Mouse (Mus musculus): ENCODE measurements at regions not wholly inside any gene's neighbourhood (a gene's known extent, or its start where the extent isn't known, plus 50 kb on each side); places are given as distances from the start of the nearest gene placed in this dataset.

DNA sequence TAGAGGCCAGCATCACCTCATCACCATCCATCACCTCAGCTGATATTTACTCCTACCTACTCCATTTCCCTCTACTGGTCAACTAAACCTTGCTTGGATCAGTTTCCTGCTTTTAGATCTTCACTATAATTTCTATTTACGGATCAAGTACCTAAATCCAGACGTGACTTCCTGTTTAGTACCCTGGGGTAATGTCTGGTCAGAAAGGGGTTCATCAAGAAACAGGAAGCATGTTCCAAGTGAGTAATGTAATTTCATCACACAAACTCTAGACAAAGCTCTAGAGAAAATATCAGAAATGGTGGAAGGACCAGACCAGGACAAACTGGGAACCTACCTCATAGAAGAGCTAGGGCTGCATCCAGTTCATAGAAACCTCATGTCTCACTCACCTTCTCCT is 250.2 kb upstream of the Sash1 start:
- Histone ChIP-seq H3K36me3 (ENCODE audit: control insufficient read depth, insufficient read depth, low read length) (no peaks in the 10 kb centered on the region), H3K4me2 (ENCODE audit: low read depth, low read length) (no peak overlapping the region), H3K4me1 (ENCODE audit: control insufficient read depth, insufficient read depth, low read length) (no peaks in the 10 kb centered on the region), H3K9me3 (ENCODE audit: control insufficient read depth, low read length) (no peaks in the 10 kb centered on the region), H3K27ac (ENCODE audit: low read depth, low read length) (no peak overlapping the region), H3K9ac (replicated peaks; ENCODE audit: low read depth, low read length) (no peak overlapping the region), H3K27me3 (ENCODE audit: control insufficient read depth, insufficient read depth, low read length) (no peaks in the 10 kb centered on the region), H3K4me3 (ENCODE audit: low read depth, low read length) (no peak overlapping the region)
- WGBS, result 88% methylated on average over 2 of the region's 2 CpGs
- no peak for ATAC-seq (ENCODE audit: low read depth)

DNA sequence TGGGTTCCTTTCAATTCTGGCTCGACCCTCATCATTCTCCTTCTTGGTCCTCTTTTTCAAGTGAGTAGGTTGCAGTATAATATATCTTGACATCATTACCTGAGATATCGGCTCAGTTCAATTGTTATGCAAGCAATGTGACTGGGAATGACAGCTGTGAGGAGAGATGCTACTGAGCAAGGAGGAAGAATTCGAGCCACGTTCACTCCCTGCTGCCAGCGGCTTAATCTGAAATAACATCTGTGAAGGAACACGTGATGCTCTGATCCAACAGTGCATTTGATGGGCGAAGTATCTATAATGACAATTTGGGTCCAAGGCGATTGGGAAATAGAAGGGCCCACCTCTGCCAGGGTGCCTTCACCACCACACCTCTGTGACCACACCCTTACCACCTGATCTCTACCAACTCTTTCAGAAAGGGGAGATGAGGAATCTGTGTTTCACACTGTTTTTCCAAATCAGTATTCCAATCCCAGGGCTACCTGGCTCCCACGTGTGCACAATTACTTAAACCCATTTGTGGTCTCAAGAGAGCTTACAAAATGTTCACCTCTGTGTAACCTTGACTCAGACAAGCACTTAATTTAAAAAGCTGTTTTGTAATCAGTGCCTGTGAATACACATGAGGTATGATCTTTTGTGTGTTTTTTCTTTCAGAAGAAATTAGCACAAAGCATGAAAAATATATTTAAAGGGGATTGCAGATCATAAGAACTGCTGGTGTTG is 248.6 kb upstream of the Sash1 start:
- ATAC-seq (ENCODE audit: low read depth), result no peak; the same call in 1 of the 2 replicates
- Histone ChIP-seq H3K4me2 (ENCODE audit: low read depth, low read length) (no peak overlapping the region), H3K9ac (replicated peaks; ENCODE audit: low read depth, low read length) (no peak overlapping the region), H3K4me1 (ENCODE audit: control insufficient read depth, insufficient read depth, low read length) (no peaks in the 10 kb centered on the region), H3K9me3 (ENCODE audit: control insufficient read depth, low read length) (no peaks in the 10 kb centered on the region), H3K36me3 (ENCODE audit: control insufficient read depth, insufficient read depth, low read length) (no peaks in the 10 kb centered on the region), H3K4me3 (ENCODE audit: low read depth, low read length) (no peak overlapping the region), H3K27ac (ENCODE audit: low read depth, low read length) (no peak overlapping the region), H3K27me3 (ENCODE audit: control insufficient read depth, insufficient read depth, low read length) (no peaks in the 10 kb centered on the region)
- WGBS, result 69% methylated on average over 9 of the region's 9 CpGs

DNA sequence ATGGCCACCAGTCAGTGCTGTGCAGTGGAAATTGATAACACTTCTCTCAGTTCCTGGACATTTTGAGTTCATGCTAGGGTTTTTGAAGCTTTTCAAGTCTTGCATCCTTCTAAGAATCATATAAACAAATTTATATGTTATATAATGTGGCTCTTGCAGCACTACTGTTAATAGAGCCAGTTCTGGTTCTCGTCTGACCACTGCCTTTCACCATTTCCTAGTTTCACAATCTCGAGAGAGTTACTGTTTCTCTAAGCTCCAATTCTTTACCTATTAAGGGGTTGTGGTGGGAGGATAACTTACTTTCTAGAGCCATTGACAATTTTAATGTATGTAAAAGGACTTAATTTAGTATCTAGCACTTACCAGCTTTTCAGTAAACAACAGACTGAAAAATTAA is 244.2 kb upstream of the Sash1 start:
- Histone ChIP-seq H3K4me2 (ENCODE audit: low read depth, low read length) (no peak overlapping the region), H3K9ac (replicated peaks; ENCODE audit: low read depth, low read length) (no peak overlapping the region), H3K9me3 (ENCODE audit: control insufficient read depth, low read length) (no peaks in the 10 kb centered on the region), H3K27ac (ENCODE audit: low read depth, low read length) (no peak overlapping the region), H3K27me3 (ENCODE audit: control insufficient read depth, insufficient read depth, low read length) (no peaks in the 10 kb centered on the region), H3K4me3 (ENCODE audit: low read depth, low read length) (no peak overlapping the region), H3K36me3 (ENCODE audit: control insufficient read depth, insufficient read depth, low read length) (no peaks in the 10 kb centered on the region), H3K4me1 (ENCODE audit: control insufficient read depth, insufficient read depth, low read length) (no peaks in the 10 kb centered on the region)
- WGBS, result 83% methylated on average over 2 of the region's 2 CpGs
- no peak for ATAC-seq (ENCODE audit: low read depth)

DNA sequence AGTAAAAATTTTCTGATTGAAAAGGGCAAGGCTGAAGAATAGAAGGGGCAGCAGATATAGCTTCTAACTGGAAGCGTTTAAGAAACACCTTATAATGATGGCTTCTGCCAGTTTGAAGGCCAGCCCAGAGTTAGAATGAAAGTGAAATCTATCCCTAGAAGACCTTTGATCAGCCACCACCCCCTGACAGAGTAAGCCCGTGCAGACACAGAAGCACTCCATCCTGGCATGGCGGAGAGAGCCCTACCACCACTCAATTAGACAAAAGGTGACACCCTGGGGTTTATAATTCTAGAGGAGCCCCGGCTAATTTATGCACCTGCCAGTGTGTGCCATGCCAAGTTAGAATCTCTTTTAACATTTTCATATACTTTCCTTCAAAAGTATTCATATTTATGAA is 233.4 kb upstream of the Sash1 start:
- H3K4me2 ChIP-seq (ENCODE audit: low read depth, low read length), result no peak overlapping the region
- no peak for ATAC-seq (ENCODE audit: low read depth)
- 28% methylated on average over 4 of the region's 4 CpGs for WGBS
- no peak overlapping the region for H3K9ac ChIP-seq (replicated peaks; ENCODE audit: low read depth, low read length)
- no peaks in the 10 kb centered on the region for H3K27me3 ChIP-seq (ENCODE audit: control insufficient read depth, insufficient read depth, low read length)
- H3K27ac ChIP-seq (ENCODE audit: low read depth, low read length), result no peak overlapping the region
- H3K4me3 ChIP-seq (ENCODE audit: low read depth, low read length), result no peak overlapping the region
- H3K36me3 ChIP-seq (ENCODE audit: control insufficient read depth, insufficient read depth, low read length), result no peaks in the 10 kb centered on the region
- H3K9me3 ChIP-seq (ENCODE audit: control insufficient read depth, low read length), result no peaks in the 10 kb centered on the region
- H3K4me1 ChIP-seq (ENCODE audit: control insufficient read depth, insufficient read depth, low read length), result no peaks in the 10 kb centered on the region

DNA sequence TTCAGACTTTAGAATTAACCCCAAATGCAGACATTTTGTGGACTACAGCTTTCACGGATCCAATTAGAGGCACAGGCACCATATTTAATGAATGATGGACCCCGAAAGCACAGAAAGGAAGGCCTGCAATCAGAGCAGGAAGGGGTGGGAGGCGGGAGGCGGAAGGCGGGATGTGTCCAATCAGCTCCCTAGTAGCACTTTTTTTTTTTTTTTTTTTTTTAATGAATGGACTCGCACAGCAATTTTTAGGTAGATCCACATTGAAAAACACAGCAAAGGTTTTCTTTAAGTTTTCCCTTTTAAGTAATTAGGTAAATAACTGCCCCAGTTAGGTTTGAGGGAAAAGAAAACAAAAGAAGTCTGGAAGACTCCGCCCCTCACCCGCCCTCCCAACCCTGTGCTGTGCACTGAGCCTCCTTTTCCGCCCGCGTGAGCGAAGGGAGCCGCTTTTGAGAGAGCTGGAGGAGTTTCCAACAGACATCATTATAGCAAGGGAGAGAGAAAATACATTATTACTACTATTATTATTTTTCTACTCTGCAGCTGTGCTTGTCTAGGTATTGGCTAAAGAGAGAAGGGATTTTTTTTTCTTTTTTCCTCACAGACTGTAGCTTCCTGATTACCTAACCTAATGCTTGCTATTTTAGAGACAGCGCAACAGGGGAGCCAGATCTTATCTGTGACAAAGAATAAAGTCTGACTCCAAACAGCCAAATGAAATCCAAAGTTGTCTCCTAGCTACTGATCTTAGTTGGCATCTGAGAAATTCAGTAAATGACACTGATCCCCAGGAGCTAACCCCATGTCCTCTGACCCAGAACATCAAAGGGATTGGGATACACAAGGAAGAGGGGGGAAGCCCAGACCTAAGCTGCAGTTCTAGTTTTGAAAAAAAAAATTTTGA is 232.0 kb upstream of the Sash1 start:
- Histone ChIP-seq H3K36me3 (ENCODE audit: control insufficient read depth, insufficient read depth, low read length) (no peaks in the 10 kb centered on the region), H3K9me3 (ENCODE audit: control insufficient read depth, low read length) (no peaks in the 10 kb centered on the region), H3K4me1 (ENCODE audit: control insufficient read depth, insufficient read depth, low read length) (no peaks in the 10 kb centered on the region), H3K4me2 (ENCODE audit: low read depth, low read length) (peak overlapping the region; percentile 41), H3K27ac (ENCODE audit: low read depth, low read length) (no peak overlapping the region), H3K9ac (replicated peaks; ENCODE audit: low read depth, low read length) (no peak overlapping the region), H3K4me3 (ENCODE audit: low read depth, low read length) (peak overlapping the region; percentile 16; the same call in 1 of the 2 replicates), H3K27me3 (ENCODE audit: control insufficient read depth, insufficient read depth, low read length) (no peaks in the 10 kb centered on the region)
- peak; percentile 79; the same call in 1 of the 2 replicates for ATAC-seq (ENCODE audit: low read depth)
- 33% methylated on average over 14 of the region's 14 CpGs for WGBS

DNA sequence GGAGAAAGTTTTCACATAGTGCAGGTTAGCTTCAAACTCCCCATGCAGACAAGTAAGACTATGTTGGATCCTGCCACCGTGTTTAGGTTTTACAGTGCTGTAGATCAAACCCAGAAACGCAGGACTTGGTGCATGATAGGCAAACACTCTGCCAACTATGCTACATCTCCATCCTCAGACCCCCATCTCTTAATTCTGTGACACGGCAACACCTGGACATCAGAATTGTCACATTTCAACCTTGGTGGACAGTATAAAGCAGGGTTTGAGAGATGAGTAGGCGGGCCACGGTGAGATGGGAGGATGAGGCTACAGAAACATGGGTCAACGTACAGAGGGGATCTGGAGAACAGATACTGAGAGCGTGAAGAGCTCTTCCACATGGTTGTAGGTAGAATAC is 231.3 kb upstream of the Sash1 start:
- Histone ChIP-seq H3K4me1 (ENCODE audit: control insufficient read depth, insufficient read depth, low read length) (no peaks in the 10 kb centered on the region), H3K27me3 (ENCODE audit: control insufficient read depth, insufficient read depth, low read length) (no peaks in the 10 kb centered on the region), H3K4me3 (ENCODE audit: low read depth, low read length) (no peak overlapping the region), H3K9me3 (ENCODE audit: control insufficient read depth, low read length) (no peaks in the 10 kb centered on the region), H3K9ac (replicated peaks; ENCODE audit: low read depth, low read length) (no peak overlapping the region), H3K36me3 (ENCODE audit: control insufficient read depth, insufficient read depth, low read length) (no peaks in the 10 kb centered on the region), H3K27ac (ENCODE audit: low read depth, low read length) (no peak overlapping the region), H3K4me2 (ENCODE audit: low read depth, low read length) (peak overlapping the region; percentile 41)
- WGBS, result 93% methylated on average over 7 of the region's 7 CpGs
- no peak for ATAC-seq (ENCODE audit: low read depth)

DNA sequence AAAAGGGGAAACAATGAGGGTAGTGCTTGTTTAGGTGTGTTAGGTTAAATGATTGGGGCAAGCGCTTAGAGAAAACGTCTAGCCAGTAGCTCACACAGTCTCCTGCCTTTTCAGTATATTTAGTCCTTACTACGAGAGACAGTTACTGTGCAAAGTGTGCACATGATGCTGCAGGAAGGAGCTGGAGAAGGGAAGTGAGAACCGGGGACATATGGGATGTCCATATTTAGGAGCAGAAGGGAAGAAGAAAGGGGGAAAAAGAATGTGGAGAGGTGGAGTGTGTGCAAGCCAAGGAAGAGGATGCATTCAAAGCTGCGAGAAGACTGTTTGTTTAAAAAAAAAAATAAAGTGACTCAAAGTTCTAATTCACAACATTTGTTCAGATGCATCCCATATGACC is 227.8 kb upstream of the Sash1 start:
- 78% methylated on average over 5 of the region's 5 CpGs for WGBS
- ATAC-seq (ENCODE audit: low read depth), result no peak
- Histone ChIP-seq H3K36me3 (ENCODE audit: control insufficient read depth, insufficient read depth, low read length) (no peaks in the 10 kb centered on the region), H3K9ac (replicated peaks; ENCODE audit: low read depth, low read length) (no peak overlapping the region), H3K27me3 (ENCODE audit: control insufficient read depth, insufficient read depth, low read length) (no peaks in the 10 kb centered on the region), H3K9me3 (ENCODE audit: control insufficient read depth, low read length) (no peaks in the 10 kb centered on the region), H3K4me1 (ENCODE audit: control insufficient read depth, insufficient read depth, low read length) (no peaks in the 10 kb centered on the region), H3K27ac (ENCODE audit: low read depth, low read length) (no peak overlapping the region), H3K4me2 (ENCODE audit: low read depth, low read length) (no peak overlapping the region), H3K4me3 (ENCODE audit: low read depth, low read length) (no peak overlapping the region)

DNA sequence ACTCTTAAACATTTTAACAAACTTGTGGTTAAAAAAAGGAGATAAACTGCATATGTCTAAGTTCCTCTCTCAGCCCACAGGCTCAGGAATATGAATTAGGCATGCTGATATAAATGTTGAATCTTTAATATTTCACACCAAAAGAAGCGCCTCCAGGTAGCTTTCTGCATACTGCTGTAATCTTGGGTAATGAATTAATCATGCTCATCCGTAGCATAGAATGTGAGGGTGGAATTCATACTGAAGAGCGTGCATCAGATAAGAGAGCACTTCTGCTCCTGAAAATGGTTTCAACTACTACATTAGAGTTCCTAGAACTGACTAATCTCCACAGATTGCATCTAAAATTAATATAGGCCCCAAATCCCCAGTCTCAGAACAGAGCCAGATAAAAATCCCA is 225.2 kb upstream of the Sash1 start:
- ATAC-seq (ENCODE audit: low read depth), result no peak
- H3K27me3 ChIP-seq (ENCODE audit: control insufficient read depth, insufficient read depth, low read length), result no peaks in the 10 kb centered on the region
- WGBS, result 85% methylated on average over 3 of the region's 3 CpGs
- no peaks in the 10 kb centered on the region for H3K4me1 ChIP-seq (ENCODE audit: control insufficient read depth, insufficient read depth, low read length)
- no peak overlapping the region for H3K4me3 ChIP-seq (ENCODE audit: low read depth, low read length)
- H3K4me2 ChIP-seq (ENCODE audit: low read depth, low read length), result no peak overlapping the region
- no peak overlapping the region for H3K27ac ChIP-seq (ENCODE audit: low read depth, low read length)
- H3K9me3 ChIP-seq (ENCODE audit: control insufficient read depth, low read length), result no peaks in the 10 kb centered on the region
- no peak overlapping the region for H3K9ac ChIP-seq (replicated peaks; ENCODE audit: low read depth, low read length)
- H3K36me3 ChIP-seq (ENCODE audit: control insufficient read depth, insufficient read depth, low read length), result no peaks in the 10 kb centered on the region

DNA sequence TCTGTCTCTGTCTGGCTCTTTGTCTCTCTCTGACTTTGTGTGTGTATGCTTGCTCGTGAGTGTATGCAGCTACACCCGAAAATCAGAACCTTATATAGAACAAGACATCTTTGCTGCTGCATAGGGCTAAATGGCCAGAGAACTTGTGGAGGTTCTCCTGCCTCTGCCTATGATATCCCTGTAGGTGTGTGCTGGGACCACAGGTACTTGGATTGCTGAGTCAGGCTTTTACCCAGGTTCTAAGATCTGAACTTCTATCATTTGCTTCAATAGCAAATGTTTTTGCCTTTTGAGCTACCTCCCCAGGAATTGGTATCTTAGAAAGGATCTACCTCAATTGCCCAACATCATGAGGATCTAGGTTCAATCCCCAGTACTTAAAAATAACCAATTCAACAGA is 210.3 kb upstream of the Sash1 start:
- WGBS, result 88% methylated on average over 2 of the region's 2 CpGs
- ATAC-seq (ENCODE audit: low read depth), result no peak
- no peaks in the 10 kb centered on the region for H3K36me3 ChIP-seq (ENCODE audit: control insufficient read depth, insufficient read depth, low read length)

More for the DNA sequence above, 210.3 kb upstream of the Sash1 start:
- H3K27me3 ChIP-seq (ENCODE audit: control insufficient read depth, insufficient read depth, low read length), result no peaks in the 10 kb centered on the region
- no peak overlapping the region for H3K4me2 ChIP-seq (ENCODE audit: low read depth, low read length)
- H3K4me1 ChIP-seq (ENCODE audit: control insufficient read depth, insufficient read depth, low read length), result no peaks in the 10 kb centered on the region
- no peak overlapping the region for H3K27ac ChIP-seq (ENCODE audit: low read depth, low read length)
- no peak overlapping the region for H3K4me3 ChIP-seq (ENCODE audit: low read depth, low read length)
- no peaks in the 10 kb centered on the region for H3K9me3 ChIP-seq (ENCODE audit: control insufficient read depth, low read length)
- H3K9ac ChIP-seq (replicated peaks; ENCODE audit: low read depth, low read length), result no peak overlapping the region

Measured in neural tube, embryonic 14.5 days (tissue).